Mouse (Mus musculus) heart, postnatal 14 days (tissue): ENCODE data around the gene Cmtm8. TPM values are rescaled to one million over a fixed set of nuclear protein-coding genes. Genes with fewer than 3 reads are reported as not detected.

Experiments used
- DNase-seq, 2 experiments: peaks; one replicate each; pipeline ENCODE4 v3.0.0; 2021 to 2022
- intact Hi-C: fragments of 180-260 bp; cut with DNase I; formaldehyde crosslinking; loops from one replicate; pipeline ENCODE4 v1.15.1; 2025
- long read RNA-seq, 2 experiments: library from polyadenylated mRNA; stranded (forward); transcript quantifications; one replicate each; pipeline ENCODE4 v2.0.0; 2021
- total RNA-seq, 2 experiments: library from RNA; stranded (reverse); gene quantifications; 2 replicates each; pipeline ENCODE4 v1.2.3; 2021

Gene Cmtm8
- total RNA-seq, result 10 to 100 TPM; 12.8 to 15.0 TPM
- long read RNA-seq, experiment 1, transcript Cmtm8-201 (4 exons, 1,064 nt), result major isoform, 14 of 17 reads
- long read RNA-seq, experiment 1, partial matches to known transcripts, result 0 of 17 reads
- long read RNA-seq, experiment 1, other reads (novel, unspliced or antisense), result 3 of 17 reads
- long read RNA-seq, experiment 2, transcript Cmtm8-201 (4 exons, 1,064 nt), result major isoform, 12 of 19 reads
- long read RNA-seq, experiment 2, partial matches to known transcripts, result 0 of 19 reads
- long read RNA-seq, experiment 2, other reads (novel, unspliced or antisense), result 7 of 19 reads

- intact Hi-C loops, result loop anchor here (5.0 kb wide), 1 partner anchor 47 kb away; no protein-coding TSS in a partner anchor
- peak; percentile 74 to 75 for DNase-seq
Observed at GRCm38 (mm10) chr9:114844017-114844662, at the start of gene Cmtm8. Gene Cmtm8 (minus strand): TSS chr9:114844156.

GRCm38 (mm10) chr9:114892974-114893373, 49.0 kb upstream of the Cmtm8 start:
- intact Hi-C loops, result no loop called here
- no peak for DNase-seq

- DNase-seq, result no peak
- intact Hi-C loops, result no loop called here
Observed at GRCm38 (mm10) chr9:114890377-114890776, 46.4 kb upstream of the Cmtm8 start.

- no peak for DNase-seq
- intact Hi-C loops, result loop anchor here (5.0 kb wide), 1 partner anchor 137 kb away; no protein-coding TSS in a partner anchor
Observed at GRCm38 (mm10) chr9:114888856-114889407, 45.0 kb upstream of the Cmtm8 start.

- intact Hi-C loops, result loop anchor here (2.0 to 5.0 kb wide), 2 partner anchors 89 to 135 kb away; no protein-coding TSS in a partner anchor
- peak in 1 of 2 experiments; percentile 32 for DNase-seq
Observed at GRCm38 (mm10) chr9:114887699-114888098, 43.7 kb upstream of the Cmtm8 start.

- DNase-seq, result no peak
- intact Hi-C loops, result loop anchor here (2.0 to 5.0 kb wide), 2 partner anchors 87 to 134 kb away; no protein-coding TSS in a partner anchor
Observed at GRCm38 (mm10) chr9:114885991-114886662, 42.2 kb upstream of the Cmtm8 start.

- intact Hi-C loops, result loop anchor here (5.0 kb wide), 1 partner anchor 133 kb away; no protein-coding TSS in a partner anchor
- no peak for DNase-seq
Observed at GRCm38 (mm10) chr9:114885564-114885963, 41.6 kb upstream of the Cmtm8 start.

- DNase-seq, result no peak
- intact Hi-C loops, result no loop called here
Observed at GRCm38 (mm10) chr9:114881977-114882376, 38.0 kb upstream of the Cmtm8 start.

- intact Hi-C loops, result no loop called here
- DNase-seq, result peak in 1 of 2 experiments; percentile 6
Observed at GRCm38 (mm10) chr9:114855327-114855726, 11.4 kb upstream of the Cmtm8 start.

- intact Hi-C loops, result no loop called here
- no peak for DNase-seq
Observed at GRCm38 (mm10) chr9:114854686-114855085, 10.7 kb upstream of the Cmtm8 start.

- peak in 1 of 2 experiments; percentile 19 for DNase-seq
Observed at GRCm38 (mm10) chr9:114853336-114853735, 9.4 kb upstream of the Cmtm8 start.

GRCm38 (mm10) chr9:114851419-114852190, 7.6 kb upstream of the Cmtm8 start:
- intact Hi-C loops, result no loop called here
- no peak for DNase-seq

More at GRCm38 (mm10) chr9:114853336-114853735, 9.4 kb upstream of the Cmtm8 start:
- intact Hi-C loops, result no loop called here

GRCm38 (mm10) chr9:114843634-114844016, 331 bp downstream of the Cmtm8 start:
- intact Hi-C loops, result loop anchor here (5.0 kb wide), 1 partner anchor 46 kb away; no protein-coding TSS in a partner anchor
- peak; percentile 50 to 62 for DNase-seq

GRCm38 (mm10) chr9:114842886-114843285, 1.1 kb downstream of the Cmtm8 start:
- DNase-seq, result peak; percentile 35 to 52
- intact Hi-C loops, result loop anchor here (5.0 kb wide), 1 partner anchor 46 kb away; no protein-coding TSS in a partner anchor

GRCm38 (mm10) chr9:114842269-114842668, 1.7 kb downstream of the Cmtm8 start:
- DNase-seq, result no peak
- intact Hi-C loops, result loop anchor here (5.0 kb wide), 1 partner anchor 45 kb away; no protein-coding TSS in a partner anchor

GRCm38 (mm10) chr9:114838870-114839269, 5.1 kb downstream of the Cmtm8 start:
- no peak for DNase-seq
- intact Hi-C loops, result no loop called here

- no peak for DNase-seq
- intact Hi-C loops, result no loop called here
Observed at GRCm38 (mm10) chr9:114831527-114831926, 12.4 kb downstream of the Cmtm8 start.

GRCm38 (mm10) chr9:114830351-114830750, 13.6 kb downstream of the Cmtm8 start:
- intact Hi-C loops, result no loop called here
- no peak for DNase-seq

- intact Hi-C loops, result no loop called here
Observed at GRCm38 (mm10) chr9:114829669-114830068, 14.3 kb downstream of the Cmtm8 start.

GRCm38 (mm10) chr9:114828377-114828776, 15.6 kb downstream of the Cmtm8 start:
- no peak for DNase-seq
- intact Hi-C loops, result no loop called here

More at GRCm38 (mm10) chr9:114829669-114830068, 14.3 kb downstream of the Cmtm8 start:
- no peak for DNase-seq
